In the genomic region with DNA sequence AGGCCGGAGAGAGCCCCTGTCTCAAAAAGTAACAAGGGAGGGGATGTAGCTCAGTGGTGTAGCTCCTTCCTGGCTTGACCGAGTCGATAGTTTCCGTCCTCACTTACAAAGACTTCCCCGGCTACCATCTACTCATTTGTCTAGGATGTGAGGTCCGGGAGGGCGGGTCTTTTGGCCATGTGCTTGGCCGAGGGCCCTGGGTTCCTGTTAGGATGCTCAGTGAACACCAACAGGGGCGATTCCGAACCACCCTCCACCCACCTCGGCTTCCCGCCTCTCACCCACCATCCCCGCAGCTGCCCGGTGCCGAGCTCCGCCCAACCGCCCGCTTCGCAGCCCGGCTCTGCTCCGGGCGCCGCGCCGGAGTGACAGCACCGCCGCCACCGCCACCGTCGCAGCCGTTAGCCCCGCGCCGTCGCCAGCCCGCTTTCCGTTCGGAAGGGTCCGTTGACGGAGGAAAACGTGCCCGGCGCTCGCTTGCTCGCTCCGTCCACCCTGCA, we compare ENCODE assay signal across 8 mouse cellular contexts. TPM values are rescaled to one million over a fixed set of nuclear protein-coding genes. Genes with fewer than 3 reads are reported as not detected.
A peak's percentile ranks its signal among the peaks of the same experiment; 100 is the strongest.
DNase-seq lines count a peak whose midpoint lies in the region; ATAC-seq and TF ChIP-seq lines count a peak whose summit lies in the region.

Gene Slc2a3 (minus strand): TSS at position 340 of the 500 bp plus-strand sequence.

- H3K4me3 ChIP-seq in ES-E14 (ENCODE audit: insufficient read depth in 1 of 2, low read depth in 1 of 2, low read length in 2 of 2, poor library complexity in 1 of 2, severe bottlenecking in 1 of 2), result peak within 1 kb of the TSS; percentile 69 to 70
- peak within 1 kb of the TSS; percentile 65 for H3K4me3 ChIP-seq in brown adipose tissue, adult 24 weeks (ENCODE audit: insufficient read depth, low read depth, low read length)
- peak within 1 kb of the TSS; percentile 54 for H3K4me3 ChIP-seq in forebrain, embryonic 12.5 days (replicated peaks)
- H3K4me3 ChIP-seq in heart, postnatal 0 days (ENCODE audit: low read depth, low read length), result peak within 1 kb of the TSS; percentile 53
- H3K4me3 ChIP-seq in liver, postnatal 0 days (ENCODE audit: low read depth, low read length), result peak within 1 kb of the TSS; percentile 72
- H3K4me3 ChIP-seq in neural tube, embryonic 14.5 days (ENCODE audit: low read depth, low read length), result peak within 1 kb of the TSS; percentile 59

- peak within 1 kb of the TSS; percentile 75 for H3K9ac ChIP-seq in ES-E14 (ENCODE audit: insufficient read depth, low read depth, low read length, poor library complexity, severe bottlenecking)
- peak within 1 kb of the TSS; percentile 66 for H3K9ac ChIP-seq in forebrain, embryonic 12.5 days
- peak within 1 kb of the TSS; percentile 57 for H3K9ac ChIP-seq in heart, postnatal 0 days (replicated peaks; ENCODE audit: low read depth, low read length)
- peak within 1 kb of the TSS; percentile 79 for H3K9ac ChIP-seq in liver, postnatal 0 days (replicated peaks)
- H3K9ac ChIP-seq in neural tube, embryonic 14.5 days (replicated peaks; ENCODE audit: low read depth, low read length), result peak within 1 kb of the TSS; percentile 74

- peak; percentile 57 for DNase-seq in ES-E14 (ENCODE audit: low read depth, low spot score)
- peak; percentile 31 for DNase-seq in heart, postnatal 0 days (ENCODE audit: low spot score)
- DNase-seq in kidney, postnatal 36 days, result peak; percentile 65 to 70
- no peak for DNase-seq in liver, postnatal 0 days
- DNase-seq in thymus, postnatal 36 days, result peak; percentile 49 to 50

- peak; percentile 79 for ATAC-seq in forebrain, embryonic 12.5 days (ENCODE audit: low FRiP score)
- ATAC-seq in heart, postnatal 0 days (ENCODE audit: insufficient read depth, low read depth), result peak; percentile 59
- peak; percentile 77 for ATAC-seq in liver, postnatal 0 days
- peak; percentile 81 for ATAC-seq in neural tube, embryonic 14.5 days (ENCODE audit: low read depth)

- no peak for TF ChIP-seq CTCF in heart, postnatal 0 days (IDR thresholded peaks at IDR 0.05; ENCODE audit: low read depth)
- TF ChIP-seq CTCF in liver, postnatal 0 days (IDR thresholded peaks at IDR 0.05; ENCODE audit: low read depth), result no peak

- H3K4me1 ChIP-seq in ES-E14 (ENCODE audit: control insufficient read depth in 2 of 2, insufficient read depth in 2 of 2, low read length in 2 of 2, poor library complexity in 1 of 2), result peaks cover 2 to 3% of the 10 kb centered on the region in 2 experiments; a peak in 2 of 4 replicates
- H3K4me1 ChIP-seq in brown adipose tissue, adult 24 weeks (ENCODE audit: control insufficient read depth, insufficient read depth, insufficient read length, low read length), result no peaks in the 10 kb centered on the region
- H3K4me1 ChIP-seq in forebrain, embryonic 12.5 days, result peaks cover 17% of the 10 kb centered on the region; the same call in 1 of the 2 replicates
- peaks cover 10% of the 10 kb centered on the region; the same call in 1 of the 2 replicates for H3K4me1 ChIP-seq in heart, postnatal 0 days (ENCODE audit: control insufficient read depth, insufficient read depth)
- peaks cover 18% of the 10 kb centered on the region for H3K4me1 ChIP-seq in liver, postnatal 0 days (ENCODE audit: insufficient read depth)
- no peaks in the 10 kb centered on the region for H3K4me1 ChIP-seq in neural tube, embryonic 14.5 days (ENCODE audit: control insufficient read depth, insufficient read depth, low read length)

- peak within 1 kb of the TSS; percentile 33; the same call in 1 of the 2 replicates for H3K27ac ChIP-seq in ES-E14 (ENCODE audit: insufficient read depth, low read depth, low read length, poor library complexity, severe bottlenecking)
- peak within 1 kb of the TSS; percentile 63 for H3K27ac ChIP-seq in brown adipose tissue, adult 24 weeks (replicated peaks; ENCODE audit: low read depth, low read length)
- no peak within 1 kb of the TSS for H3K27ac ChIP-seq in forebrain, embryonic 12.5 days
- H3K27ac ChIP-seq in heart, postnatal 0 days (ENCODE audit: low read depth), result peak within 1 kb of the TSS; percentile 18
- peak within 1 kb of the TSS; percentile 64 for H3K27ac ChIP-seq in liver, postnatal 0 days (ENCODE audit: low read depth)
- peak within 1 kb of the TSS; percentile 39; the same call in 1 of the 2 replicates for H3K27ac ChIP-seq in neural tube, embryonic 14.5 days (ENCODE audit: low read depth, low read length)

- H3K9me3 ChIP-seq in ES-E14 (ENCODE audit: control insufficient read depth, insufficient read depth, low read depth, low read length), result no peaks in the 10 kb centered on the region
- no peaks in the 10 kb centered on the region for H3K9me3 ChIP-seq in forebrain, embryonic 12.5 days
- no peaks in the 10 kb centered on the region for H3K9me3 ChIP-seq in heart, postnatal 0 days (replicated peaks; ENCODE audit: control insufficient read depth, low read length)
- H3K9me3 ChIP-seq in liver, postnatal 0 days (ENCODE audit: low read length), result no peaks in the 10 kb centered on the region
- H3K9me3 ChIP-seq in neural tube, embryonic 14.5 days (ENCODE audit: control insufficient read depth, low read length), result no peaks in the 10 kb centered on the region

- under 1% methylated on average over 46 of the region's 46 CpGs for WGBS in forebrain, embryonic 12.5 days
- 1% methylated on average over 42 of the region's 46 CpGs for WGBS in heart, postnatal 0 days
- WGBS in liver, postnatal 0 days (ENCODE audit: insufficient replicate concordance), result 1% methylated on average over 45 of the region's 46 CpGs
- WGBS in neural tube, embryonic 14.5 days, result under 1% methylated on average over 46 of the region's 46 CpGs

- H3K27me3 ChIP-seq in forebrain, embryonic 12.5 days, result peaks cover 18% of the 10 kb centered on the region
- no peaks in the 10 kb centered on the region for H3K27me3 ChIP-seq in heart, postnatal 0 days (ENCODE audit: control insufficient read depth, insufficient read depth, low read length)
- no peaks in the 10 kb centered on the region for H3K27me3 ChIP-seq in liver, postnatal 0 days (ENCODE audit: insufficient read depth, low read length)
- no peaks in the 10 kb centered on the region for H3K27me3 ChIP-seq in neural tube, embryonic 14.5 days (ENCODE audit: control insufficient read depth, insufficient read depth, low read length)

- H3K4me2 ChIP-seq in forebrain, embryonic 12.5 days, result peak within 1 kb of the TSS; percentile 94
- H3K4me2 ChIP-seq in heart, postnatal 0 days (ENCODE audit: low read depth, low read length), result peak within 1 kb of the TSS; percentile 90
- peak within 1 kb of the TSS; percentile 97 for H3K4me2 ChIP-seq in liver, postnatal 0 days (ENCODE audit: low read depth, low read length)
- H3K4me2 ChIP-seq in neural tube, embryonic 14.5 days (ENCODE audit: low read depth, low read length), result peak within 1 kb of the TSS; percentile 97

- in situ Hi-C loops in ES-E14 (cut with MboI; ENCODE audit: low sequenced_read_pairs in 2 of 2, unreplicated experiment in 2 of 2), result no loop called here

- no peaks in the 10 kb centered on the region for H3K36me3 ChIP-seq in ES-E14 (ENCODE audit: control insufficient read depth, insufficient read depth, low read length, poor library complexity, severe bottlenecking)
- no peaks in the 10 kb centered on the region for H3K36me3 ChIP-seq in forebrain, embryonic 12.5 days (replicated peaks)
- H3K36me3 ChIP-seq in heart, postnatal 0 days (replicated peaks; ENCODE audit: control insufficient read depth, insufficient read depth, low read length), result no peaks in the 10 kb centered on the region
- no peaks in the 10 kb centered on the region for H3K36me3 ChIP-seq in liver, postnatal 0 days (replicated peaks; ENCODE audit: insufficient read depth, low read length)
- H3K36me3 ChIP-seq in neural tube, embryonic 14.5 days (ENCODE audit: control insufficient read depth, insufficient read depth, low read length), result no peaks in the 10 kb centered on the region

- no peak for TF ChIP-seq EP300 in heart, postnatal 0 days (IDR thresholded peaks at IDR 0.05; ENCODE audit: low read depth)
- no peak for TF ChIP-seq EP300 in liver, postnatal 0 days (IDR thresholded peaks at IDR 0.05; ENCODE audit: low read depth)

TF ChIP-seq in ES-E14, 5 proteins besides CTCF, POLR2A, EP300 and RAD21:
- TF ChIP-seq MAFK (IDR thresholded peaks at IDR 0.05; ENCODE audit: insufficient read depth, low read depth, low read length), result no peak
- no peak; the same call in 1 of the 2 replicates for TF ChIP-seq CHD2 (IDR thresholded peaks at IDR 0.05; ENCODE audit: low read depth, low read length)
- no peak for TF ChIP-seq HCFC1 (IDR thresholded peaks at IDR 0.05; ENCODE audit: borderline replicate concordance, insufficient read depth, low read length)
- TF ChIP-seq ZC3H11A (IDR thresholded peaks at IDR 0.05; ENCODE audit: borderline replicate concordance, low read depth, low read length), result no peak
- no peak for TF ChIP-seq ZNF384 (IDR thresholded peaks at IDR 0.05; ENCODE audit: low read depth, low read length)

RNA-seq across cellular contexts. Expression of gene Slc2a3, which starts in this region (rescaled TPM):
- total RNA-seq in ES-E14 (2012; rRNA removed), result 890 and 1,987 TPM in 2 replicates
- 0.83 and 2.9 TPM in 2 replicates for polyA plus RNA-seq in brown adipose tissue, adult 24 weeks (2012; ENCODE audit: insufficient read depth, insufficient read length, missing spikeins)
- 17.7 and 24.2 TPM in 2 replicates for polyA plus RNA-seq in forebrain, embryonic 12.5 days (2016; fragmentation: Nextera tagmentation; extraction: Ambion mirVana)
- total RNA-seq in heart, postnatal 0 days (2014; rRNA removed; ENCODE audit: low replicate concordance), result 21.4 and 21.6 TPM in 2 replicates
- polyA plus RNA-seq in heart, postnatal 0 days (2015; fragmentation: Nextera tagmentation; extraction: Ambion mirVana), result 1.7 and 1.8 TPM in 2 replicates
- 7.3 and 8.5 TPM in 2 replicates for polyA plus RNA-seq in liver, postnatal 0 days (2015; fragmentation: Nextera tagmentation; extraction: Ambion mirVana)
- 44.3 and 45.4 TPM in 2 replicates for polyA plus RNA-seq in neural tube, embryonic 14.5 days (2014; fragmentation: Nextera tagmentation; extraction: Ambion mirVana)

Comparison
In these comparisons a context has a peak if more than half of its experiments do, and no peak if none do; other contexts are left out.
1. RNA of gene Slc2a3 (total RNA-seq): 890 to 1,987 TPM in ES-E14; 21.4 to 21.6 TPM in heart, postnatal 0 days; every median in the first group is over 10 times any median in the second.
2. Peak in every context shown above with its lines, with median percentiles within 50 percentile points of each other: H3K4me3 ChIP-seq, H3K9ac ChIP-seq, ATAC-seq and H3K4me2 ChIP-seq.